ENCODE assay signal across 8 mouse cellular contexts in genomic region chr12:21613781-21614180, GRCm38 (mm10).
DNase-seq lines count a peak whose midpoint lies in the region; ATAC-seq and TF ChIP-seq lines count a peak whose summit lies in the region.
"Not testable (repeated sequence)": the region's sequence is repeated elsewhere in the genome, so short reads cannot be mapped to it uniquely, and the experiment has no call there.

No protein-coding gene starts in this region.

- H3K4me1 ChIP-seq in kidney, adult 2 months (ENCODE audit: control insufficient read depth, insufficient read depth, low read length) = not testable (repeated sequence)

- peak; percentile 72 for TF ChIP-seq CTCF in kidney, adult 2 months (conservative IDR thresholded peaks at IDR 0.05; ENCODE audit: insufficient read depth, insufficient read length, low read depth, low read length)

- not testable (repeated sequence) for H3K36me3 ChIP-seq in kidney, adult 2 months (ENCODE audit: control insufficient read depth, insufficient read depth, low read length)

- H3K4me3 ChIP-seq in kidney, adult 2 months (ENCODE audit: insufficient read depth, low read depth, low read length) = not testable (repeated sequence)

- peak; percentile 50; the same call in 1 of the 2 replicates for ATAC-seq in granulocyte monocyte progenitor cell, adult 5-6 weeks (replicated peaks; ENCODE audit: poor library complexity, severe bottlenecking)

- not testable (repeated sequence) for H3K27me3 ChIP-seq in kidney, adult 2 months (replicated peaks; ENCODE audit: control insufficient read depth, insufficient read depth, low read length)

- H3K27ac ChIP-seq in kidney, adult 2 months (ENCODE audit: insufficient read depth, low read depth, low read length) = not testable (repeated sequence)

- 15% methylated on average over 2 of the region's 2 CpGs for WGBS in kidney, adult 2 months

- not testable (repeated sequence) for TF ChIP-seq POLR2A in kidney, adult 2 months (IDR thresholded peaks at IDR 0.05; ENCODE audit: low read depth, low read length)

- peak; percentile 54 for DNase-seq in adrenal gland, postnatal 14 days
- peak; percentile 83 for DNase-seq in embryo, embryonic 10.5 days (ENCODE audit: low spot score)
- DNase-seq in kidney, adult 2 months = peak; percentile 53
- peak; percentile 5 to 75 for DNase-seq in left cerebral cortex, adult 8-10 months (ENCODE audit: low spot score in 2 of 2)
- DNase-seq in lung, postnatal 4 days = peak; percentile 35 to 63
- DNase-seq in right cerebral cortex, postnatal 36 days (ENCODE audit: low spot score in 2 of 2) = peak; percentile 6 to 20
- peak; percentile 48 for DNase-seq in urinary bladder, postnatal 25 days (ENCODE audit: low spot score)

Comparison
In these comparisons a context has a peak if more than half of its experiments do, and no peak if none do; other contexts are left out.
1. DNase-seq: peak in every context shown above with its lines; median percentile 83 in embryo, embryonic 10.5 days; 54 in adrenal gland, postnatal 14 days; 53 in kidney, adult 2 months; 49 in lung, postnatal 4 days; 48 in urinary bladder, postnatal 25 days; 40 in left cerebral cortex, adult 8-10 months; 13 in right cerebral cortex, postnatal 36 days.